Mouse (Mus musculus): Measurements from ENCODE around the gene Kctd11.

DNA sequence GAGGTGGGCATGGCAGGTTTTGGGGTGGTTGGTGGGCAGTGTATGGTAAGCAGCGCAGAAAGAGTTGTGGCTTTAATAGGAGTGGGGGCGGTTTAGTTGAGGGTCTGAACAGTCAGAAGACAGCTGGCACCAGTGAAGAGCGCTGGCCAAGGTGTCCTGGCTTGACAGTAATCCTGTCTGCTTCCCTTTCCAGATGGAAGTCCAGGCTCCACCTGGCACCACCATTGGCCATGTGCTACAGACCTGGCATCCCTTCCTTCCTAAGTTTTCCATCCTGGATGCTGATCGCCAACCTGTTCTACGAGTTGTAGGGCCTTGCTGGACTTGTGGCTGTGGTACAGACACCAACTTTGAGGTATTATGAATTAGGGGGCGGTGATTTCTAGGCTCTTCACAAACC is 33.2 kb downstream of the Kctd11 start:
- no peak for TF ChIP-seq POLR2A (IDR thresholded peaks at IDR 0.05; ENCODE audit: low read depth, low read length)
- TF ChIP-seq CTCF (IDR thresholded peaks at IDR 0.05; ENCODE audit: borderline replicate concordance, insufficient read depth, low read length): no peak

Data from embryonic fibroblast, embryonic 13.5 days (primary cell).